Mouse (Mus musculus): ENCODE measurements around the gene Habp2.
"Not testable (repeated sequence)": the region's sequence is repeated elsewhere in the genome, so short reads cannot be mapped to it uniquely, and the experiment has no call there.

The Habp2 gene

GRCm38 (mm10) chr19:56296668-56297067 lies 9.7 kb downstream of the Habp2 start:
- DNase-seq (ENCODE audit: low spot score) = no peak

GRCm38 (mm10) chr19:56297264-56297663 lies 10.3 kb downstream of the Habp2 start:
- DNase-seq (ENCODE audit: low spot score) = no peak

- DNase-seq (ENCODE audit: low spot score) = no peak
Measured at GRCm38 (mm10) chr19:56300835-56301234, 13.9 kb downstream of the Habp2 start.

- DNase-seq (ENCODE audit: low spot score) = no peak
Measured at GRCm38 (mm10) chr19:56316531-56316930, 29.6 kb downstream of the Habp2 start.

GRCm38 (mm10) chr19:56319219-56319618 lies 32.3 kb downstream of the Habp2 start:
- DNase-seq (ENCODE audit: low spot score) = no peak

GRCm38 (mm10) chr19:56319629-56320028 lies 32.7 kb downstream of the Habp2 start:
- no peak for DNase-seq (ENCODE audit: low spot score)

GRCm38 (mm10) chr19:56320186-56320860 lies 33.4 kb downstream of the Habp2 start:
- peak; percentile 75 for DNase-seq (ENCODE audit: low spot score)

GRCm38 (mm10) chr19:56321303-56321920 lies 34.5 kb downstream of the Habp2 start:
- no peak for DNase-seq (ENCODE audit: low spot score)

- DNase-seq (ENCODE audit: low spot score) = no peak
Measured at GRCm38 (mm10) chr19:56325676-56326075, 38.7 kb downstream of the Habp2 start.

- no peak for DNase-seq (ENCODE audit: low spot score)
Measured at GRCm38 (mm10) chr19:56326243-56326855, 39.4 kb downstream of the Habp2 start.

- no peak for DNase-seq (ENCODE audit: low spot score)
Measured at GRCm38 (mm10) chr19:56336321-56336720, 49.4 kb downstream of the Habp2 start.

GRCm38 (mm10) chr19:56336826-56337225 lies 49.9 kb downstream of the Habp2 start:
- DNase-seq (ENCODE audit: low spot score) = no peak

- DNase-seq (ENCODE audit: low spot score) = no peak
Measured at GRCm38 (mm10) chr19:56342006-56342405, 55.1 kb downstream of the Habp2 start.

- no peak for DNase-seq (ENCODE audit: low spot score)
Measured at GRCm38 (mm10) chr19:56343869-56344563, 57.1 kb downstream of the Habp2 start.

- no peak for DNase-seq (ENCODE audit: low spot score)
Measured at GRCm38 (mm10) chr19:56346016-56346415, 59.1 kb downstream of the Habp2 start.

- no peak for DNase-seq (ENCODE audit: low spot score)
Measured at GRCm38 (mm10) chr19:56346750-56347149, 59.8 kb downstream of the Habp2 start.

GRCm38 (mm10) chr19:56349295-56349694 lies 62.4 kb downstream of the Habp2 start:
- no peak for DNase-seq (ENCODE audit: low spot score)

- DNase-seq (ENCODE audit: low spot score) = no peak
Measured at GRCm38 (mm10) chr19:56353689-56354088, 66.8 kb downstream of the Habp2 start.

- no peak for DNase-seq (ENCODE audit: low spot score)
Measured at GRCm38 (mm10) chr19:56355201-56355600, 68.3 kb downstream of the Habp2 start.

- DNase-seq (ENCODE audit: low spot score) = peak; percentile 21
Measured at GRCm38 (mm10) chr19:56356480-56357373, 69.8 kb downstream of the Habp2 start.

- DNase-seq (ENCODE audit: low spot score) = not testable (repeated sequence)
Measured at GRCm38 (mm10) chr19:56357374-56357708, 70.4 kb downstream of the Habp2 start.

GRCm38 (mm10) chr19:56358890-56359289 lies 72.0 kb downstream of the Habp2 start:
- no peak for DNase-seq (ENCODE audit: low spot score)
